Mouse (Mus musculus): Measurements from ENCODE around the gene A630001G21Rik. TPM values are rescaled to one million over a fixed set of nuclear protein-coding genes. Genes with fewer than 3 reads are reported as not detected.

A630001G21Rik gene
- polyA plus RNA-seq, 1 experiment from 2014 or later, result 1.4 TPM

DNA sequence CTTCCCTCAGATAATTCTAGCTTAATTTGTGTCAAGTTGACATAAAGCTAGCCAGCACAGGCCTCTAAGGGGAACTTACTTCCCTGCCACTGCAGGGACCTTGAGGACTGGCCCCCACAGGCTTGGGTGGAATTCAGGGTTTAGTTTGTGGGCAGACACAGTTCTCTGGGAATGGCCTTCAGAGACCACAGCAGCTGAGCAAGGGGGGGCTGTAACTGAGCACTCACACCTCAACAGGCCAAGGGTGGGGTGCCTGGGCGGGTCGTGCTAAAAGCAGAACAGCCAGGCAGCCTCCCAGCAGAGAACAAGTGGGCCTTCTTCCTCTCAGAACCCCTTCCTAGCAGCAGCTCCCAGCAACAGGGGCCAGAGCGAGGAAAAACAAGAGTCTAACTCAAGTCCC lies 12.3 kb downstream of the A630001G21Rik start:
- H3K27me3 ChIP-seq, result no peaks in the 10 kb centered on the region
- WGBS, result 75% methylated on average over 3 of the region's 3 CpGs
- no peak overlapping the region for H3K4me2 ChIP-seq (replicated peaks)
- peak; percentile 69 for ATAC-seq (ENCODE audit: low FRiP score, low read depth)
- no peaks in the 10 kb centered on the region for H3K9me3 ChIP-seq
- H3K9ac ChIP-seq, result no peak overlapping the region
- no peaks in the 10 kb centered on the region for H3K36me3 ChIP-seq
- H3K4me3 ChIP-seq, result no peak overlapping the region
- no peak overlapping the region for H3K27ac ChIP-seq
- no peaks in the 10 kb centered on the region for H3K4me1 ChIP-seq

GRCm38 (mm10) chr1:85764291-85764690 lies 14.2 kb downstream of the A630001G21Rik start:
- WGBS, result 82% methylated on average over 4 of the region's 4 CpGs

DNA sequence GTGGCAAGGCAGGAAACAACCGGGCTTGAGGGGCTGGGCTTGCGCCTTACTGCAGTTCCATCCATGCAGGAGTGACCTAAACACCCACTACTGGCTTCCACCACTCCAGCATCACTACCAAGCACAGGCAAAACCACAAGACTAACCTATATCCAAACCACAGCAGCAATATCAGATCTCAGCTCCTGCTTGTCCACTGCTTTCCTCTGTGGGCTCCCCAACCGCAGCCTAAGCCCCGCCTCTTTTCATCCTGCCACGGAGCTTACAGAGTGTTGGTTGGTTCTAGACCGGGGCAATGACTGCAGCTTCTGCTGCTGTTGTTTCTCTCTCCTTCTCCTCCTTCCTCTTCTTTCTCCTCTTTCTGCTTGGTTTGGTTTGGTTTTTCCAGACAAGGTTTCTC lies 15.1 kb downstream of the A630001G21Rik start:
- no peaks in the 10 kb centered on the region for H3K36me3 ChIP-seq
- H3K4me1 ChIP-seq, result no peaks in the 10 kb centered on the region
- no peaks in the 10 kb centered on the region for H3K9me3 ChIP-seq
- ATAC-seq (ENCODE audit: low FRiP score, low read depth), result no peak
- H3K4me3 ChIP-seq, result no peak overlapping the region
- 76% methylated on average over 6 of the region's 6 CpGs for WGBS
- H3K4me2 ChIP-seq (replicated peaks), result no peak overlapping the region
- H3K27me3 ChIP-seq, result no peaks in the 10 kb centered on the region
- H3K9ac ChIP-seq, result no peak overlapping the region
- no peak overlapping the region for H3K27ac ChIP-seq

More at GRCm38 (mm10) chr1:85764291-85764690, 14.2 kb downstream of the A630001G21Rik start:
- H3K36me3 ChIP-seq, result no peaks in the 10 kb centered on the region
- H3K9ac ChIP-seq, result no peak overlapping the region
- no peak overlapping the region for H3K27ac ChIP-seq
- ATAC-seq (ENCODE audit: low FRiP score, low read depth), result no peak
- H3K4me3 ChIP-seq, result no peak overlapping the region
- H3K27me3 ChIP-seq, result no peaks in the 10 kb centered on the region
- H3K4me2 ChIP-seq (replicated peaks), result no peak overlapping the region
- H3K9me3 ChIP-seq, result no peaks in the 10 kb centered on the region
- H3K4me1 ChIP-seq, result no peaks in the 10 kb centered on the region

- ATAC-seq (ENCODE audit: low FRiP score, low read depth), result no peak
Measured at GRCm38 (mm10) chr1:85761665-85762064, 16.8 kb downstream of the A630001G21Rik start.

GRCm38 (mm10) chr1:85758969-85759293 lies 19.5 kb downstream of the A630001G21Rik start:
- H3K27ac ChIP-seq, result no peak overlapping the region
- ATAC-seq (ENCODE audit: low FRiP score, low read depth), result 0 out of 2 replicates have a peak, but pooled peaks have one; percentile 15
- H3K4me3 ChIP-seq, result no peak overlapping the region
- no peaks in the 10 kb centered on the region for H3K9me3 ChIP-seq
- no peaks in the 10 kb centered on the region for H3K36me3 ChIP-seq
- H3K27me3 ChIP-seq, result no peaks in the 10 kb centered on the region
- H3K9ac ChIP-seq, result no peak overlapping the region
- H3K4me2 ChIP-seq (replicated peaks), result no peak overlapping the region
- no peaks in the 10 kb centered on the region for H3K4me1 ChIP-seq
- 20% methylated on average over 1 of the region's 1 CpGs for WGBS

More at GRCm38 (mm10) chr1:85761665-85762064, 16.8 kb downstream of the A630001G21Rik start:
- H3K4me2 ChIP-seq (replicated peaks), result no peak overlapping the region
- no peak overlapping the region for H3K27ac ChIP-seq
- no peaks in the 10 kb centered on the region for H3K27me3 ChIP-seq
- H3K4me3 ChIP-seq, result no peak overlapping the region
- WGBS, result 87% methylated on average over 4 of the region's 4 CpGs
- H3K9ac ChIP-seq, result no peak overlapping the region
- no peaks in the 10 kb centered on the region for H3K9me3 ChIP-seq
- H3K36me3 ChIP-seq, result no peaks in the 10 kb centered on the region
- no peaks in the 10 kb centered on the region for H3K4me1 ChIP-seq

DNA sequence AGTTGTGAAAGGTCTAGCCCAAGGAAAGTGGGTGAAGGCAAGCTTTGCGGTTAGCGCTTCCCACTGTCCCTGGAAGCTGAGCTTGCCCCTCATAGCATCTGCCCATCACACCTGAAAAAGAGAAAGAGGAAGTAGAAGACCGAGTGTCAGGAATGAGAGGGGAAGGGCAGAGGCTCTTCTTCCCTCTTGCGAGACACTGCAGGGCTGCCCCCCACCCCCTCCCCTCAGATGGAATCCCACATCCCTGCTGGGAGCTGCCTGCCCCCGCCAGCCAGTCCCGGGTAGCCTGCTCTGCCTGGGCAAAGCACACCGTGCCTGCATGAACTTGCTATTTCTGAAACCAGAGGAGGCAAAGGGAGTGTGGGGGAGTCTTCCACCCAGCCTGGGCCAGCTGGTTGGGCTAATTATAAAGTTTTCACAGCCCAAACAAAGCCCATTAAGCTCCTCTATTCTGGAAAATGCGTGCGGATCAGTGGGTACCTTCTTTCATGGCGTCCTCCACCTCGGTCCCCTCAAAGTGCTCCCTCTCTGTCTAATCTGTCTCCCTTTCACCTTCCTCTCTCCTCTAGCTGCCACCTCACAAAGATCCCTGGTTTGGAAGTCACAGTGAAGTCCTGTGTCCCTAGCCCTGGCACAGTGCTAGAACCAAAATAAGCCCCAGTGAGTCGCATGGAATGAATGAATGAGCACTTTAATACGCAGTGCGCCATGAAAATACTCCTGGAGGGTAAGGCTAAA lies 20.0 kb downstream of the A630001G21Rik start:
- H3K4me3 ChIP-seq, result no peak overlapping the region
- peak overlapping the region; percentile 22; the same call in 1 of the 2 replicates for H3K27ac ChIP-seq
- 29% methylated on average over 14 of the region's 14 CpGs for WGBS
- H3K9me3 ChIP-seq, result no peaks in the 10 kb centered on the region
- no peaks in the 10 kb centered on the region for H3K36me3 ChIP-seq
- no peak overlapping the region for H3K9ac ChIP-seq
- H3K4me2 ChIP-seq (replicated peaks), result peak overlapping the region; percentile 1; the same call in 1 of the 2 replicates
- peak; percentile 71 for ATAC-seq (ENCODE audit: low FRiP score, low read depth)
- no peaks in the 10 kb centered on the region for H3K27me3 ChIP-seq
- no peaks in the 10 kb centered on the region for H3K4me1 ChIP-seq

DNA sequence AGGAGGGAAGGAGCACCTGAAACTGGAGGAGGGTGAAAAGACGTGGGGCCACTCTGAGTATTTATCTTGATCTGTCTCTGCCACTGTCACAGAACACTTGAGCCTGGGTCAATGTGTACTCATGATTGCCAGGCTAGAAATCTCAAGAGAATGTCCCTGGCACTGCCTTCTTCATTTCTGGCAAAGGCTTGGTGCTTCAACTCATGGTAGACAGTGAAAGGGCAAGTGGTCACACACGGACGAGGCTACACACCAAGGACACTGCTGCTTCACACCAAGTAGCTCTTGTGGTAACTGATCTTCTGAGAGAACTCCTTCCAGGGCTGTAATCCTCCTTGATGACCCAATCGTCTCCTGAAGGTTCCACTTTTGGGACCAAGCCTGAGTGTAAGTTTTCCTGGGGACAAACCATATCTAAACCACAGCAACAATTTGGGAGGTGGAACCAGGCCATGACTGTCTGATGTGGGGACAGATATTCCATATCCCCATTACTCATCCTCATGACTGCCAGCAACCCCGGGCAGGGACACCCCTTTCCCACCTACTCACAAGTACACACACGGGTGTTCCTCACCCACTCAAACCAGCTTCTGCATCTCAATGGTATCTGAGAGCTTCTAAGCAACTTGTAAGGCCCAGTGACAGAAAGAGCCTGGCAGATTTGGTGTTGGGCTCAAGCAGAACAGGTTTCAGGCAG lies 20.8 kb downstream of the A630001G21Rik start:
- H3K4me3 ChIP-seq, result no peak overlapping the region
- no peaks in the 10 kb centered on the region for H3K4me1 ChIP-seq
- H3K27ac ChIP-seq, result peak overlapping the region; percentile 22; the same call in 1 of the 2 replicates
- H3K4me2 ChIP-seq (replicated peaks), result peak overlapping the region; percentile 1; the same call in 1 of the 2 replicates
- no peaks in the 10 kb centered on the region for H3K9me3 ChIP-seq
- WGBS, result 76% methylated on average over 6 of the region's 6 CpGs
- H3K27me3 ChIP-seq, result no peaks in the 10 kb centered on the region
- H3K9ac ChIP-seq, result no peak overlapping the region
- no peaks in the 10 kb centered on the region for H3K36me3 ChIP-seq
- ATAC-seq (ENCODE audit: low FRiP score, low read depth), result no peak

- H3K4me3 ChIP-seq, result no peak overlapping the region
- no peaks in the 10 kb centered on the region for H3K27me3 ChIP-seq
- H3K4me1 ChIP-seq, result no peaks in the 10 kb centered on the region
- no peak overlapping the region for H3K9ac ChIP-seq
- ATAC-seq (ENCODE audit: low FRiP score, low read depth), result no peak
- H3K9me3 ChIP-seq, result no peaks in the 10 kb centered on the region
- H3K36me3 ChIP-seq, result no peaks in the 10 kb centered on the region
- WGBS, result 74% methylated on average over 11 of the region's 11 CpGs
- H3K27ac ChIP-seq, result no peak overlapping the region
- no peak overlapping the region for H3K4me2 ChIP-seq (replicated peaks)
Measured at GRCm38 (mm10) chr1:85751932-85752680, 26.3 kb downstream of the A630001G21Rik start.

- H3K9ac ChIP-seq, result no peak overlapping the region
- ATAC-seq (ENCODE audit: low FRiP score, low read depth), result peak; percentile 75
Measured at GRCm38 (mm10) chr1:85751494-85751893, 26.9 kb downstream of the A630001G21Rik start.

DNA sequence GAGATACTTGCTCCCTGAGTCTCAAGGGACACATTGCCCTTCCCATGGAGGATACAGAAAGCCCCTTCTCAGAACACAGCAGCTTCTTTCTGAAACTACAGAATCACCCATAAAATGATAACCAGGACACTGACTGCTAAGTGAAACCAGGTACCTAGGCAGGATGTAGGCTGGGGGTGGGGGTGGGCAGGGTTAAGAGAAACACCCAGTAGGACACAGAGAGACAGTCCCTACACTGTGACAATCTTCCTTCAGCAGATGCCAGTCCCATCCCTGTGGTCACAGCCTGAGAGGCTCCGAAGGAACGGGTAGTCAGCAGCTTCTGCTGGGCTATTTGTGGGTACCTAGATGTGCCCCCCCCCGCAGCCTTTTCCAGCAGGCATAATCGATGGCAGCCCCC lies 27.8 kb downstream of the A630001G21Rik start:
- H3K4me1 ChIP-seq, result no peaks in the 10 kb centered on the region
- H3K9ac ChIP-seq, result no peak overlapping the region
- H3K9me3 ChIP-seq, result no peaks in the 10 kb centered on the region
- no peak overlapping the region for H3K4me2 ChIP-seq (replicated peaks)
- no peaks in the 10 kb centered on the region for H3K27me3 ChIP-seq
- WGBS, result 89% methylated on average over 4 of the region's 4 CpGs
- H3K36me3 ChIP-seq, result no peaks in the 10 kb centered on the region
- no peak overlapping the region for H3K4me3 ChIP-seq
- no peak for ATAC-seq (ENCODE audit: low FRiP score, low read depth)
- H3K27ac ChIP-seq, result no peak overlapping the region

More at GRCm38 (mm10) chr1:85751494-85751893, 26.9 kb downstream of the A630001G21Rik start:
- Histone ChIP-seq H3K36me3 (no peaks in the 10 kb centered on the region), H3K4me3 (no peak overlapping the region), H3K27ac (no peak overlapping the region), H3K4me1 (no peaks in the 10 kb centered on the region), H3K9me3 (no peaks in the 10 kb centered on the region), H3K27me3 (no peaks in the 10 kb centered on the region), H3K4me2 (replicated peaks) (no peak overlapping the region)
- WGBS, result 56% methylated on average over 6 of the region's 6 CpGs

GRCm38 (mm10) chr1:85749829-85750228 lies 28.6 kb downstream of the A630001G21Rik start:
- Histone ChIP-seq H3K4me3 (no peak overlapping the region), H3K27me3 (no peaks in the 10 kb centered on the region)

GRCm38 (mm10) chr1:85746511-85746910 lies 31.9 kb downstream of the A630001G21Rik start:
- ATAC-seq (ENCODE audit: low FRiP score, low read depth), result no peak
- Histone ChIP-seq H3K4me2 (replicated peaks) (no peak overlapping the region), H3K4me3 (no peak overlapping the region), H3K9me3 (no peaks in the 10 kb centered on the region), H3K27me3 (no peaks in the 10 kb centered on the region), H3K36me3 (no peaks in the 10 kb centered on the region), H3K9ac (no peak overlapping the region), H3K27ac (no peak overlapping the region), H3K4me1 (no peaks in the 10 kb centered on the region)
- 84% methylated on average over 5 of the region's 5 CpGs for WGBS

More at GRCm38 (mm10) chr1:85749829-85750228, 28.6 kb downstream of the A630001G21Rik start:
- Histone ChIP-seq H3K4me1 (no peaks in the 10 kb centered on the region), H3K9ac (no peak overlapping the region), H3K36me3 (no peaks in the 10 kb centered on the region), H3K4me2 (replicated peaks) (no peak overlapping the region), H3K9me3 (no peaks in the 10 kb centered on the region), H3K27ac (no peak overlapping the region)
- no peak for ATAC-seq (ENCODE audit: low FRiP score, low read depth)
- WGBS, result 92% methylated on average over 2 of the region's 2 CpGs
